Mouse (Mus musculus) liver, embryonic 14.5 days (tissue): ENCODE data around the gene Man2a1. TPM values are rescaled to one million over a fixed set of nuclear protein-coding genes. Genes with fewer than 3 reads are reported as not detected.
A peak's percentile ranks its signal among the peaks of the same experiment; 100 is the strongest.

Experiments
- ATAC-seq: fragments of 200-750 bp; cut with Nextera tagmentation; 2 replicates; pipeline ENCODE4 v1.8.0; 2017; ENCODE audit warnings: moderate number of reproducible peaks, mild to moderate bottlenecking, moderate library complexity; ENCODE audit not compliant: insufficient read depth
- DNase-seq, 3 experiments: peaks; one replicate each; pipeline ENCODE4 v3.0.0-alpha.2; 2012 to 2013; ENCODE audit warnings: low read depth in 3 of 3, low spot score in 3 of 3
- H3K27ac ChIP-seq: fragments of 300-500 bp; sonication (generic); 2 replicates; pipeline ENCODE4 v1.5.1; 2014; ENCODE audit warnings: moderate library complexity, mild to moderate bottlenecking, control low read depth, inconsistent platforms
- H3K27me3 ChIP-seq: fragments of 300-500 bp; sonication (generic); 2 replicates; pipeline ENCODE4 v1.6.1; 2014; ENCODE audit warnings: mild to moderate bottlenecking, low read length, moderate library complexity; ENCODE audit not compliant: control insufficient read depth, insufficient read depth
- H3K36me3 ChIP-seq: fragments of 300-500 bp; sonication (generic); replicated peaks from 2 replicates; pipeline ENCODE4 v1.6.1; 2014; ENCODE audit warnings: low read depth; ENCODE audit not compliant: control insufficient read depth, insufficient read depth
- H3K4me1 ChIP-seq, 2 experiments: fragments of 200-500 bp in 1 of 2; fragments of 300-500 bp in 1 of 2; sonication (generic) in 1 of 2; replicated peaks; 2 replicates each; pipeline ENCODE4 v1.6.1; 2012 to 2014; ENCODE audit warnings: antibody characterized with exemption in 1 of 2, inconsistent platforms in 1 of 2, low read length in 1 of 2; ENCODE audit not compliant: control insufficient read depth in 2 of 2, insufficient read depth in 2 of 2
- H3K4me2 ChIP-seq: fragments of 300-500 bp; sonication (generic); 2 replicates; pipeline ENCODE4 v1.6.1; 2014; ENCODE audit warnings: low read depth, mild to moderate bottlenecking, control low read depth, moderate library complexity
- H3K4me3 ChIP-seq, 2 experiments: fragments of 200-500 bp in 1 of 2; fragments of 300-500 bp in 1 of 2; sonication (generic) in 1 of 2; 2 replicates each; pipeline ENCODE4 v1.5.1; 2012 to 2014; ENCODE audit warnings: low read depth in 2 of 2, low read length in 2 of 2, mild to moderate bottlenecking in 2 of 2, control low read depth in 1 of 2, inconsistent platforms in 1 of 2, moderate library complexity in 1 of 2; ENCODE audit not compliant: insufficient read depth in 1 of 2
- H3K9ac ChIP-seq: fragments of 300-500 bp; sonication (generic); replicated peaks from 2 replicates; pipeline ENCODE4 v1.6.1; 2014; ENCODE audit warnings: mild to moderate bottlenecking, control low read depth, moderate library complexity
- H3K9me3 ChIP-seq: fragments of 300-500 bp; sonication (generic); 2 replicates; pipeline ENCODE4 v1.6.1; 2016; ENCODE audit warnings: low read length, mixed read lengths; ENCODE audit not compliant: control insufficient read depth
- CTCF ChIP-seq: IDR thresholded peaks from 2 replicates; pipeline ENCODE4 v1.5.1; 2016; ENCODE audit warnings: antibody characterized with exemption, low read depth, control low read depth
- EP300 ChIP-seq: IDR thresholded peaks from 2 replicates; pipeline ENCODE4 v1.6.1; 2016; ENCODE audit warnings: antibody characterized with exemption, low read depth
- WGBS: fragments of 180-500 bp; shearing (Covaris S2); extraction: QIAGEN DNeasy Blood & Tissue Kit; methylation state at CpG from one replicate; pipeline ENCODE4 v1.1.7; 2014; ENCODE audit not compliant: insufficient replicate concordance; 5-methylcytosine and 5-hydroxymethylcytosine counted together
- polyA plus RNA-seq, 2 experiments: library from polyadenylated mRNA; depleted of rRNA in 1 of 2; stranded (reverse) in 1 of 2; unstranded in 1 of 2; fragments of >200 nt; fragmentation: Nextera tagmentation in 1 of 2; extraction: Ambion mirVana in 1 of 2; gene quantifications; 2 replicates each; pipeline versions ENCODE4 v1.2.1 to v1.2.3; 2012 to 2014

The Man2a1 gene
- polyA plus RNA-seq, 2 experiments, result 3.2 to 9.1 TPM

DNA sequence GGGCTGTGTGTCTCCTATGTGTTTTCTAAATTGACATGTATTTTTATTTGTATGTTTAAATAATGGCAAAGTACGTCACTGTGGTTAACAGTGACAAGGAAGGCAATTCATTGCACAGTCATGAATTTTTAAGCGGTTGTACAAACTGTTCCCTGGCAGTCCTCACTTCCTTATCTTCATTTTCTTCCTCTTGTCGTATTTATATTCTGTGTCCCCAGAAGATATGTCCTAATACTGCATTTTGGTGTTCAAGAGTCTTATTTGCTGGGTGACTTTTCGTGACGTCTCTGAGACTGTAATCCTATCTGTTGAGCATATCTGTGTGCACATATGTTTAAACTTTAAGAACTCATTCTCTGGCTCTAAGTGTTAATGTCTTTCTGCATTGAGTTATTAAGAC is 120.6 kb downstream of the Man2a1 start:
- no peak overlapping the region for H3K27ac ChIP-seq
- H3K27me3 ChIP-seq, result no peaks in the 10 kb centered on the region
- 14% methylated on average over 5 of the region's 5 CpGs for WGBS
- no peak overlapping the region for H3K4me3 ChIP-seq
- no peak for TF ChIP-seq CTCF
- TF ChIP-seq EP300, result no peak
- H3K4me1 ChIP-seq, result 0 out of 4 replicates have a peak, but pooled peaks cover 0 to 3% of the 10 kb centered on the region in 2 experiments
- ATAC-seq, result no peak
- H3K9ac ChIP-seq, result no peak overlapping the region
- no peak overlapping the region for H3K4me2 ChIP-seq
- H3K9me3 ChIP-seq, result no peaks in the 10 kb centered on the region
- DNase-seq, result peak in 1 of 3 experiments; percentile 19
- H3K36me3 ChIP-seq, result no peaks in the 10 kb centered on the region; the same call in 1 of the 2 replicates

DNA sequence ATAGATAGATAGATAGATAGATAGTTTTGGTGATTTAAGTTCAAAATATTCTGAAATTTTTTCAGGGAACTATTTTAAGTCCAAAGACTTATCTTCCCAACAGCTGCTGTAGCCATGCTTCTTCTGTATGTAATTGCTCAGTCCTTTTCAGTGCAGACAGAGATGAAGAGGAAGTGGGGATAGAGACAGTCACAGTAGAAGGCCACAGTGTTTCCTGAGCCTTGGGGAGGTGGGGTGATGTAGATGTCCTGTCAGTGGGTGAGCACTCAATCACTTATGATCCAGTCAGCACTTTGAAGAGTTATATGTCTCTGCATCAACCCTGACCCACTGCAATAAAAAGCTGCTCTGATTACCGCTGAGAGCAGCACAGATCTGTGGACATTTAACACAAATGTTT is 122.6 kb downstream of the Man2a1 start:
- Histone ChIP-seq H3K27ac (no peak overlapping the region), H3K4me2 (no peak overlapping the region), H3K36me3 (no peaks in the 10 kb centered on the region; the same call in 1 of the 2 replicates), H3K27me3 (no peaks in the 10 kb centered on the region), H3K4me3 (no peak overlapping the region), H3K4me1 (0 out of 4 replicates have a peak, but pooled peaks cover 0 to 3% of the 10 kb centered on the region in 2 experiments), H3K9me3 (no peaks in the 10 kb centered on the region), H3K9ac (no peak overlapping the region)
- DNase-seq (no peak), ATAC-seq (no peak)
- 44% methylated on average over 1 of the region's 1 CpGs for WGBS
- TF ChIP-seq EP300 (no peak), CTCF (no peak)

GRCm38 (mm10) chr17:64725214-64725613 is 124.7 kb downstream of the Man2a1 start:
- ATAC-seq (no peak), DNase-seq (no peak)
- TF ChIP-seq EP300 (no peak), CTCF (no peak)
- H3K4me1 ChIP-seq, result 0 out of 4 replicates have a peak, but pooled peaks cover 0 to 3% of the 10 kb centered on the region in 2 experiments
- no peaks in the 10 kb centered on the region for H3K27me3 ChIP-seq
- 68% methylated on average over 3 of the region's 3 CpGs for WGBS
- H3K9ac ChIP-seq, result no peak overlapping the region
- no peaks in the 10 kb centered on the region for H3K36me3 ChIP-seq
- H3K9me3 ChIP-seq, result no peaks in the 10 kb centered on the region
- no peak overlapping the region for H3K4me3 ChIP-seq
- H3K27ac ChIP-seq, result no peak overlapping the region
- no peak overlapping the region for H3K4me2 ChIP-seq

DNA sequence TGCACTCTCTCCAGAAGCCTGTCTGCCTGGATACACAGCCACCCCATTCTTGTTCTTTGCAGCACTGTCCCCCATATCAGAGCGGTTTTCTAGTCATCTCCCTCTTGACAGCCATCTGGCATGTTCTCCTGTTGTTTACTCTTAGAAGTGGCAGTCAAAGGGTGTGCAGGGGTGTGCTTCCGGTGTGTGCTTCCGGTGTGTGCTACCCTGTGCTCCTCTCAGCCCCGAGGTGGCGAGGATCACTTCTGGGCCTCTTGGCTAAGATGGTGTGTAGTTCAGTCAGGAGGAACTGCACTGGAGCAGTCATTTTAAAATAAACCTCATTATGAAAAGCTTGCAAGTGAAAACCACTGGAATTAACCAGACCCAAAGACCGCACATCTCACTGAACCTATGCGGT is 125.5 kb downstream of the Man2a1 start:
- Histone ChIP-seq H3K4me3 (no peak overlapping the region), H3K36me3 (no peaks in the 10 kb centered on the region), H3K4me2 (no peak overlapping the region), H3K9ac (no peak overlapping the region), H3K27me3 (no peaks in the 10 kb centered on the region), H3K4me1 (no peaks in the 10 kb centered on the region), H3K27ac (no peak overlapping the region), H3K9me3 (no peaks in the 10 kb centered on the region)
- ATAC-seq (no peak), DNase-seq (no peak)
- TF ChIP-seq EP300 (no peak), CTCF (no peak)
- 60% methylated on average over 7 of the region's 7 CpGs for WGBS

DNA sequence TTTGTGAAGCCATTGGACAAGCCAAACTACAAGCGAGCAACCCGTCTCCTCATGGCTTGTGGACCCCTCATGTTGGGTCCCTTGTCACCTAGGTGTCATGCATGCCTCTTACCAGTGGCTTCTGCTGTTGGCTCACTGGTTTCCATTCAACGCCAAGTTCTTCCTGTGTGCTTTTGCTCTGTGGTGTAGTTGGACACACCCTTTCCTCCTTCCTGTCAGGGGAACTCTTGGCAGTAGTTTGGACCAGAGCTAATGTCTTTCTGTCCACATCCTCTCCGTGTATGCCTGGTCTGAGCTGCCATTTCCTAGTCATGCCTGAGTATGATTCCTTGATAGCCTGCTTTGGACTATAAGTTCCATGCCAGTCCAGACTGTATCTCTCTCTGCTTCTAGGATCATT is 135.0 kb downstream of the Man2a1 start:
- Histone ChIP-seq H3K4me3 (no peak overlapping the region), H3K27me3 (no peaks in the 10 kb centered on the region), H3K36me3 (no peaks in the 10 kb centered on the region; the same call in 1 of the 2 replicates), H3K4me1 (no peaks in the 10 kb centered on the region), H3K4me2 (no peak overlapping the region), H3K9me3 (no peaks in the 10 kb centered on the region), H3K9ac (no peak overlapping the region), H3K27ac (no peak overlapping the region)
- no peak for TF ChIP-seq CTCF
- TF ChIP-seq EP300, result no peak
- DNase-seq (no peak), ATAC-seq (no peak)
- WGBS, result 48% methylated on average over 4 of the region's 4 CpGs
